Mouse (Mus musculus): ENCODE results near the gene Dag1.

DNA sequence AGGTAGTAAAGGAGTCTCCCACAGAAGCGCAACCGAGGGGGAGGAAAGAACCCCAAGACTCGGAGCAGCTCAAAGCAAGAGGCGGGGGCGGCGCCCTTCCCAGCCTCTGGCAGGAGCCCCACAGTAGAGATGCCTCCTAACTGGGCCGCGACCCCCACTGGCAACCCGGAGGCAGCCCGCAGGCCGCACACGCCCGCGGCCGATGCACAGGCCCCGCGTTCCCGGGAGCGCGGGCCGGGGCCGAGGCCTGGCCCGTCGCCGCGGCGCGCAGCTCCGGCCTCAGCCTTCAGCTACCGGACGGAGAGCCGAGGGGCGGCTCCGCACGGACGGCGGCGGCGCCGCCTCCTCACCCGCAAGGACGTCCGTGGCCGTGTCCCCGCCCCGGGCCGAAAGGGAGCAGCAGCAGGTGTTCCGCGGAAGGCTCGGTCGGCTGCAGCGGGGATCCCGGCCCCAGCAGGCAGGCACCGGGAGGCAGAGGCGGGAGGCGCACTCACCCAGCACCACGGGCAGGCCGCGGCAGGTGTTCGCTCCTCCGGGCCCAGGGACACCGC lies 552 bp downstream of the Dag1 start:
- TF ChIP-seq CTCF (IDR thresholded peaks at IDR 0.05; ENCODE audit: extremely low read depth, insufficient read depth, low read length) (no peak), POLR2A (IDR thresholded peaks at IDR 0.05; ENCODE audit: extremely low read depth, insufficient read depth, low read length) (no peak)
